Mouse (Mus musculus) midbrain, embryonic 14.5 days (tissue): ENCODE measurements at regions not wholly inside any gene's neighbourhood (a gene's known extent, or its start where the extent isn't known, plus 50 kb on each side); places are given as distances from the start of the nearest gene placed in this dataset.

Experiments used
- ATAC-seq: fragments of 200-750 bp; cut with Nextera tagmentation; 2 replicates; pipeline ENCODE4 v1.8.0; 2017; ENCODE audit warnings: moderate number of reproducible peaks, moderate library complexity; ENCODE audit not compliant: low FRiP score, low TSS enrichment
- DNase-seq: peaks from one replicate; pipeline ENCODE4 v3.0.0-alpha.2; 2015
- H3K27ac ChIP-seq: fragments of 300-500 bp; sonication (generic); replicated peaks from 2 replicates; pipeline ENCODE4 v1.5.1; 2014; ENCODE audit warnings: mild to moderate bottlenecking, low read depth, low read length, moderate library complexity
- H3K27me3 ChIP-seq: fragments of 300-500 bp; sonication (generic); 2 replicates; pipeline ENCODE4 v1.6.1; 2014; ENCODE audit warnings: low read length, control low read depth, mixed read lengths; ENCODE audit not compliant: control insufficient read depth, insufficient read depth
- H3K36me3 ChIP-seq: fragments of 300-500 bp; sonication (generic); 2 replicates; pipeline ENCODE4 v1.6.1; 2014; ENCODE audit warnings: low read length, control low read depth; ENCODE audit not compliant: control insufficient read depth, insufficient read depth
- H3K4me1 ChIP-seq: fragments of 300-500 bp; sonication (generic); 2 replicates; pipeline ENCODE4 v1.6.1; 2014; ENCODE audit warnings: mild to moderate bottlenecking, antibody characterized with exemption, low read length, control low read depth; ENCODE audit not compliant: control insufficient read depth, insufficient read depth
- H3K4me2 ChIP-seq: fragments of 300-500 bp; sonication (generic); 2 replicates; pipeline ENCODE4 v1.6.1; 2014; ENCODE audit warnings: mild to moderate bottlenecking, low read length, moderate library complexity
- H3K4me3 ChIP-seq: fragments of 300-500 bp; sonication (generic); replicated peaks from 2 replicates; pipeline ENCODE4 v1.5.1; 2014; ENCODE audit warnings: low read depth, low read length
- H3K9ac ChIP-seq: fragments of 300-500 bp; sonication (generic); replicated peaks from 2 replicates; pipeline ENCODE4 v1.6.1; 2014; ENCODE audit warnings: mild to moderate bottlenecking, low read length, moderate library complexity
- H3K9me3 ChIP-seq: fragments of 300-500 bp; sonication (generic); 2 replicates; pipeline ENCODE4 v1.6.1; 2016; ENCODE audit warnings: low read length, control low read depth, mixed read lengths; ENCODE audit not compliant: control insufficient read depth
- WGBS: fragments of 180-500 bp; shearing (Covaris S2); extraction: QIAGEN DNeasy Blood & Tissue Kit; methylation state at CpG from one replicate; pipeline ENCODE4 v1.1.7; 2014; 5-methylcytosine and 5-hydroxymethylcytosine counted together

DNA sequence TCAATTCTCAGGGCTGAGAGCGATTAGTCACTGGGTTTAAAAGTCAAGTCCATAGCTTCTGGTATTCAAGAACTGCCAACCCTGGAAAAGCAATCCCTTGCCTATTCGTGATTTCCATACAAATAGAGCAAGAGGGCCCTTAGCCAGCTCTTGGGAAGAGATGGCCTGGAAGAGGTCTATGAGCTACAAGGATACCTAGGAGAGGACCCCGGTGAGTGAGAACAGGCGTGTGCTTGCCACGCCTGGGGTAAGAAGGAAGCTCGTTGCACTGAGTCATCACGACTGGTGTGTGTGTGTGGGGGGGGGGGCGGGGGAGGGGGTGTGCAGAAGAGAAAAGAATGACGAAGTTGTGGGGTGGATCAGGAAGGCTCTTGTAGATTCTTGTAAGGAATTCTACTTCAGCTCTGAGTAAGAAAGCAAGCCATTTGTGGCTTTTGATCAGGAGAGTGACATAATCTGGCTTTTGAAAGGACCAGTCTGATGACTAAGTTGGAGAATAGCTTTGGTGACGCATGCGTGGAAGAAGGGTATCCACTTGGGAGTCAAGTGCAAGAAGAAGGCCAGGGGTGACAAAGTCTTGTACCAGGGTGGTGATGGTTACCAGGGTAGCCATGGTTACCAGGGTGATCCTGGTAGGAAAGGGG, 113.7 kb downstream of the Phlda1 start:
- Histone ChIP-seq H3K4me2 (no peak overlapping the region), H3K36me3 (no peaks in the 10 kb centered on the region), H3K27ac (no peak overlapping the region), H3K4me1 (no peaks in the 10 kb centered on the region), H3K9me3 (no peaks in the 10 kb centered on the region), H3K9ac (no peak overlapping the region), H3K27me3 (no peaks in the 10 kb centered on the region), H3K4me3 (no peak overlapping the region)
- no peak for ATAC-seq
- DNase-seq, result no peak
- 81% methylated on average over 11 of the region's 11 CpGs for WGBS

DNA sequence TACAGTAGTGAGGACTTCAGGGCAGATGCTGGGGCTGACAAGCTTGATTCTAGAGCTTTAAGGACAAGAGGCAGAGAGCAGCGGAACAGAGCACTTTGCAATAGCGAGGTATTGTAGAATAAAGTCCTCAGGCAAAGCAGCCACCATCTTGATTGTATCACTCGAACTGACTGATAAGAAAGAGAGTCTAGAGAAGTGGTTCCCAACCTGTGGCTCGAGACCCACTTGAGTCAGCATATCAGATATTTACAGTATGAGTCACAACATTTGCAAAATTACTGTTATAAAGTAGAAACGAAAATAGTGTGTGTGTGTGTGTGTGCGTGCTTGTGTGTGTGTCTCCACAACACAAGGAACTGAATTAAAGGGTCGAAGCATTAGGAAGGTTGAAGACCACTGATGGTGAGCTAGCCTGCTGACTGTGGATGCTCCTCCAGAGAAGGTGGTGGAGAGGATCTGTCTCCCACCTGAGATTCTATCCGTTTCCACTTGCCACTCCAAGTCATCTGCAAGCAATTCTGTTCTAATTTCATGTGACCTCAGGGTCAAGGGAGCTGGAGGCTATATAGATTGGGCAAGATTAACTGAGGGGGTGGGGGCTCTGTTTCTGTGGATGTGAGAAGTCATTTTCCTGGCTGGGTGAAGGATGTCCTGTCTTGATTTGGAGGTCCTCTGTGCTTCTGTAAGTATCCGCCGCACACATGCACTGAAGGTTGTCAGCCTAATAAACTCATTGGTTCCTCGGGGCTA, 115.0 kb downstream of the Phlda1 start:
- 89% methylated on average over 11 of the region's 11 CpGs for WGBS
- Histone ChIP-seq H3K4me2 (no peak overlapping the region), H3K9ac (no peak overlapping the region), H3K27ac (no peak overlapping the region), H3K36me3 (no peaks in the 10 kb centered on the region), H3K9me3 (no peaks in the 10 kb centered on the region), H3K4me3 (no peak overlapping the region), H3K4me1 (no peaks in the 10 kb centered on the region), H3K27me3 (no peaks in the 10 kb centered on the region)
- ATAC-seq, result no peak
- DNase-seq, result no peak

DNA sequence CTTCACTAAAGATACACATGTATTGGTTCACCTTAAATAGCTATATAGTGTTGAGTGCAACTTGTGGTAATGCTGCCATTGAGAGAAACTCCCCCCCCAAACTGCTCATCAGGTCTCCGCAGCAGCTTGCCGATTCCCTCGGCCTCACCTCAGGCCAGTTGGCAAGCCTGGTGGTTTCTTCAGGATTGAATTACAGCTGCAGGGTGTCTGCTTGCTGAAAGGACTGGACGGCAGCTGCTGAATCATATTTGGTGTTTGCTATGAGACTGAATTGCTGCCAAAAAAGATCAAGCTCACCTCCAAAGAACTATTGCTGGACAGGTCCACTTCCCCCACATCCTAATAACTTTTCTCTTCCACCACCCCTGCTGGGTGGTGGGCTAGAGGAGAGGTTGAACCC, 116.7 kb downstream of the Phlda1 start:
- H3K9me3 ChIP-seq, result no peaks in the 10 kb centered on the region
- DNase-seq (no peak), ATAC-seq (no peak)
- H3K4me3 ChIP-seq, result no peak overlapping the region
- 44% methylated on average over 4 of the region's 4 CpGs for WGBS
- no peak overlapping the region for H3K27ac ChIP-seq
- no peak overlapping the region for H3K9ac ChIP-seq
- no peaks in the 10 kb centered on the region for H3K36me3 ChIP-seq
- no peaks in the 10 kb centered on the region for H3K27me3 ChIP-seq
- no peaks in the 10 kb centered on the region for H3K4me1 ChIP-seq
- H3K4me2 ChIP-seq, result no peak overlapping the region

DNA sequence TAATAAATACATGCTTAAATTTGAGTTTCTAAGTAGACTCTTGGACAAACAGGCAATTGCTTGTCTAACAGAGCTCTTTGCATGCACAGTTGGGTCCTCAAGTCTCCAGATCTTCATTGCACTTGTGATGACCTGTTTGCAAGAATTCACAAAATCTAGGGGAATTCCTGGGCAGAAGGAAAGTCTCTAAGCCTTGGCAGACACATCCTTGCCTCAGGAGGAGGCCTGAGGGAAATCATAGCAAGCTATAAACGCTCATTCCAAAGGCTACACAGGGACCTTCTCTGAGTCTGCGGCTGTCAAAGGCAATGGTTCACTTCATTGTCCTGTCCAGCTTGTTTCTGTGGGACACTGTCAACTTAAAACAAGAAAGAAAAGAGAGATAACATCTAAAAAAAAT, 117.9 kb downstream of the Phlda1 start:
- H3K36me3 ChIP-seq, result no peaks in the 10 kb centered on the region
- WGBS, result 36% methylated on average over 2 of the region's 2 CpGs
- H3K27ac ChIP-seq, result no peak overlapping the region
- H3K4me3 ChIP-seq, result no peak overlapping the region
- H3K9ac ChIP-seq, result no peak overlapping the region
- H3K4me2 ChIP-seq, result no peak overlapping the region
- ATAC-seq (no peak), DNase-seq (no peak)
- H3K9me3 ChIP-seq, result no peaks in the 10 kb centered on the region
- no peaks in the 10 kb centered on the region for H3K4me1 ChIP-seq
- H3K27me3 ChIP-seq, result no peaks in the 10 kb centered on the region

DNA sequence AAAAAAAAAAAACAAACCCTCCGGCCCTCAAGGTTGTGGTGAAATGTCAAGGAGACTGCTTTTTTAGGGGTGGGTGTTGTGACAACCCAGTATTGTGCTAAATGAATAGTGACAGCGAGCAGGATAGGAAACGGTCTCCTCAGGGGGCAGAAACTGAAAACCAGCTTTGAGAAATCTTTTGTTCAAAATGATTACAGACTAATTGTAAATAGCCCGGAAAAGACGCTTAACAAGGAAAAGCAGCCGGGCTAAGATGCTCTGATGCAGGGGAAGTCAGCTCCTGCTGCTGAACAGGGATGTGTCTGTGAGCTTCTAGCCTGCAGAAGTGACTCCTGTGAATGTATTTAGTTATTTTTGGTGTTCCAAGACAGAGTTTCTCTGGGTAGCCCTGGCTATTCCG, 118.5 kb downstream of the Phlda1 start:
- H3K27ac ChIP-seq, result no peak overlapping the region
- H3K4me3 ChIP-seq, result no peak overlapping the region
- peak; percentile 56 for DNase-seq
- WGBS, result 14% methylated on average over 7 of the region's 7 CpGs
- no peaks in the 10 kb centered on the region for H3K27me3 ChIP-seq
- no peak for ATAC-seq
- no peak overlapping the region for H3K4me2 ChIP-seq
- no peaks in the 10 kb centered on the region for H3K4me1 ChIP-seq
- no peaks in the 10 kb centered on the region for H3K36me3 ChIP-seq
- no peak overlapping the region for H3K9ac ChIP-seq
- no peaks in the 10 kb centered on the region for H3K9me3 ChIP-seq

DNA sequence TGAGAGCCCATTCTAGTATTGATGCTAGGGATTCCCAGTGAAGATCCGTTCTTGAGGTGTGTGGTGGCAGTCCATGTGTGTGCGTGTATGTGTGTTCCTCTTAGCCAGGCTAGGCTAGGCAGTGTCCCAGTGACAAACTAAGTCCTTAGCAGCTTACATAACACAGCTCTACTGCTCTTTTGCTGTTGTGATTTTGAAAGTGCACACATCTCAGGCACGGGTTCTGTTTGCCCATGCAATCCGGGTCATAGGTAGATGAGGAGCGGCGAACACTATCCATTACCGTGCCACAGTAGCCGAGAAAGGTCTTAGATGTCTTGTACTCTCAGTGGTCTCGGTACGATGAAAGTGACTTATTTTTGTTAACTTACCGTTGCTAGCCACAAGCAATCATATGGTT, 119.5 kb downstream of the Phlda1 start:
- 96% methylated on average over 11 of the region's 11 CpGs for WGBS
- H3K4me2 ChIP-seq, result no peak overlapping the region
- H3K36me3 ChIP-seq, result no peaks in the 10 kb centered on the region
- no peaks in the 10 kb centered on the region for H3K9me3 ChIP-seq
- no peak overlapping the region for H3K27ac ChIP-seq
- ATAC-seq (no peak), DNase-seq (no peak)
- H3K9ac ChIP-seq, result no peak overlapping the region
- no peaks in the 10 kb centered on the region for H3K4me1 ChIP-seq
- no peak overlapping the region for H3K4me3 ChIP-seq
- H3K27me3 ChIP-seq, result no peaks in the 10 kb centered on the region

DNA sequence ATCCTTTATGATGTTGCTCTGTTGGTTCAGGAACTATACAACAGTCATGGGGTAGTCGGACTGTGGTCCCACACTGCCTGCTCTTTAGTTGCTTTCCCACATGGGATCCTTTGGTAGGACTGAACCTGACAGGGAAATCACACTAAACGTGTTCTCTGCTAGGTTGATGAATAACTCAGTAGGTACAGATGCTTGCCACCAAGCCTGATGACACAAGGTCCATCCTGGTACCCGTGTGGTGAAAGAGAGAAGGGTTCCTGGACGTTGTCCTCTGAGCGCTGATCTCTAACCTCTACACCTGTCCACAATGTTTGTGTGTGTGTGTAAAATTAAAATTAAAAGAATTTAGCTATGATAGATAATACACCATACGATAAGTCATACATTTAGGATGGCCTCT, 119.9 kb downstream of the Phlda1 start:
- 94% methylated on average over 6 of the region's 6 CpGs for WGBS
- Histone ChIP-seq H3K9me3 (no peaks in the 10 kb centered on the region), H3K27ac (no peak overlapping the region), H3K27me3 (no peaks in the 10 kb centered on the region), H3K9ac (no peak overlapping the region), H3K4me3 (no peak overlapping the region), H3K4me2 (no peak overlapping the region), H3K4me1 (no peaks in the 10 kb centered on the region), H3K36me3 (no peaks in the 10 kb centered on the region)
- DNase-seq, result no peak
- no peak for ATAC-seq

DNA sequence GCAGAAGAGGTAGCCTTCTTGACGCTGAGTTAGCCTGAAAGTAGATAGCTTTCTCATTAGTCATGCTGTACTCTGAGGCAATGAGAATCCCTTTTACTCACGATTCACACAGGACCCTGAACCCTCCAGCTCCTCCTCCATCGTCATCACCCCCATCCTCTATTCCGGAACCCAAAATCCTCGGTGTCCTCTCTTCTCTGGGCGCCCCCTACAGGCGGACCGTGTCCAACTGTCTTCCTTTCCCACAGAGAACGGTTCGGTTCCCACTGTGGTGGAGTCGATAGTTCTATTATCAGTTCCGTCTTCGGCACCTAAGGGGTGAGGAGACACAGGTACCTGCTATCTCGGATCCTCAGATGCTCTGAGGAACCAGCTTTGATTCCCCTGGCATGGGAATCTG, 130.2 kb downstream of the Phlda1 start:
- Histone ChIP-seq H3K9me3 (no peaks in the 10 kb centered on the region), H3K27ac (no peak overlapping the region), H3K9ac (no peak overlapping the region), H3K4me3 (no peak overlapping the region), H3K36me3 (no peaks in the 10 kb centered on the region), H3K27me3 (no peaks in the 10 kb centered on the region), H3K4me2 (no peak overlapping the region), H3K4me1 (no peaks in the 10 kb centered on the region)
- 62% methylated on average over 14 of the region's 14 CpGs for WGBS
- DNase-seq (no peak), ATAC-seq (no peak)

DNA sequence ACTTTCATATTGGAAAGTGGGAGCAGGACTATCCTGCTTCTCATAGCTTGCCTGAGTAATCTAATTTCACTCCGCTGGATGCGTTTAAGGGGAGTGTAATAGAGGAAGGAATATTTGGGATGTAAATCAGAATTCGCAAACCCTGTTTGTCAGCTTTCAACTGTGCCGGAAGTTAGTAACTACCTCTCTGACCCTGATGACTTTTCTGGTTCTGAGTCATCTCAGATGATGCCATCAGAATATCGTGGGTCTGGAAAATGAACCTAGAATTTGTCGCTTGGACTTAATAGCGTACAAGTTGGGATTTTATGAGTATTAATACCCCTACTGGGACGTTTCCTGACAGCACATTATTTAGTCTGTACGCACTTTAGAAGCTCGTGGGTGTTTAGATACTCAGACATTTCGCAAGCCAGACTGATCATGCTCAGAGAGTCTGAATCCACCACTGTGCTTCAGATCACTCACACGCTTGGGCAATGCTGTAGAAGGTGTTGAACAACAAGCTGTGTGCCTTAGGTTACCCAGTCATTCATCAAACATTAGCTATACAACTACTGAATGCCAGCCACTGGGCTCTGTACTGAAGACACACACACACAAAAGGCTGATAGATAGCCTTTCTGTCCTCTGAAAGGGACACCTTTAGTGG, 131.1 kb downstream of the Phlda1 start:
- no peak overlapping the region for H3K9ac ChIP-seq
- no peaks in the 10 kb centered on the region for H3K27me3 ChIP-seq
- WGBS, result 93% methylated on average over 12 of the region's 12 CpGs
- no peak overlapping the region for H3K4me3 ChIP-seq
- H3K27ac ChIP-seq, result no peak overlapping the region
- no peak overlapping the region for H3K4me2 ChIP-seq
- no peaks in the 10 kb centered on the region for H3K36me3 ChIP-seq
- no peaks in the 10 kb centered on the region for H3K9me3 ChIP-seq
- no peaks in the 10 kb centered on the region for H3K4me1 ChIP-seq
- ATAC-seq, result no peak
- DNase-seq, result no peak
